Mouse (Mus musculus) midbrain, embryonic 15.5 days (tissue): ENCODE data around the gene Rhpn2. TPM values are rescaled to one million over a fixed set of nuclear protein-coding genes. Genes with fewer than 3 reads are reported as not detected.

Source experiments
- ATAC-seq: fragments of 200-750 bp; cut with Nextera tagmentation; replicated peaks from 2 replicates; pipeline ENCODE4 v1.8.0; 2017; ENCODE audit warnings: moderate TSS enrichment
- H3K27ac ChIP-seq: fragments of 300-500 bp; sonication (generic); 2 replicates; pipeline ENCODE4 v1.5.1; 2015; ENCODE audit warnings: mild to moderate bottlenecking, inconsistent platforms
- H3K27me3 ChIP-seq: fragments of 300-500 bp; sonication (generic); replicated peaks from 2 replicates; pipeline ENCODE4 v1.6.1; 2015; ENCODE audit warnings: inconsistent platforms
- H3K36me3 ChIP-seq: fragments of 300-500 bp; sonication (generic); replicated peaks from 2 replicates; pipeline ENCODE4 v1.6.1; 2015; ENCODE audit warnings: inconsistent platforms
- H3K4me1 ChIP-seq: fragments of 300-500 bp; sonication (generic); 2 replicates; pipeline ENCODE4 v1.6.1; 2015; ENCODE audit warnings: inconsistent platforms
- H3K4me2 ChIP-seq: fragments of 300-500 bp; sonication (generic); 2 replicates; pipeline ENCODE4 v1.6.1; 2015; ENCODE audit warnings: inconsistent platforms, mild to moderate bottlenecking, moderate library complexity
- H3K4me3 ChIP-seq: fragments of 300-500 bp; sonication (generic); 2 replicates; pipeline ENCODE4 v1.5.1; 2015; ENCODE audit warnings: mild to moderate bottlenecking, inconsistent platforms
- H3K9ac ChIP-seq: fragments of 300-500 bp; sonication (generic); 2 replicates; pipeline ENCODE4 v1.6.1; 2015; ENCODE audit warnings: mild to moderate bottlenecking, inconsistent platforms
- H3K9me3 ChIP-seq: fragments of 300-500 bp; sonication (generic); 2 replicates; pipeline ENCODE4 v1.6.1; 2016; ENCODE audit warnings: inconsistent platforms
- WGBS: fragments of 180-500 bp; shearing (Covaris S2); methylation state at CpG from one replicate; pipeline ENCODE4 v1.1.7; 2015; ENCODE audit warnings: mixed read lengths; 5-methylcytosine and 5-hydroxymethylcytosine counted together
- polyA plus RNA-seq: library from polyadenylated mRNA; unstranded; fragments of >200 nt; fragmentation: Nextera tagmentation; extraction: Ambion mirVana; gene quantifications from 2 replicates; pipeline ENCODE4 v1.2.1, GENCODE M21; 2015

The Rhpn2 gene
- polyA plus RNA-seq, 1 experiment from 2014 or later = 2.1 TPM

DNA sequence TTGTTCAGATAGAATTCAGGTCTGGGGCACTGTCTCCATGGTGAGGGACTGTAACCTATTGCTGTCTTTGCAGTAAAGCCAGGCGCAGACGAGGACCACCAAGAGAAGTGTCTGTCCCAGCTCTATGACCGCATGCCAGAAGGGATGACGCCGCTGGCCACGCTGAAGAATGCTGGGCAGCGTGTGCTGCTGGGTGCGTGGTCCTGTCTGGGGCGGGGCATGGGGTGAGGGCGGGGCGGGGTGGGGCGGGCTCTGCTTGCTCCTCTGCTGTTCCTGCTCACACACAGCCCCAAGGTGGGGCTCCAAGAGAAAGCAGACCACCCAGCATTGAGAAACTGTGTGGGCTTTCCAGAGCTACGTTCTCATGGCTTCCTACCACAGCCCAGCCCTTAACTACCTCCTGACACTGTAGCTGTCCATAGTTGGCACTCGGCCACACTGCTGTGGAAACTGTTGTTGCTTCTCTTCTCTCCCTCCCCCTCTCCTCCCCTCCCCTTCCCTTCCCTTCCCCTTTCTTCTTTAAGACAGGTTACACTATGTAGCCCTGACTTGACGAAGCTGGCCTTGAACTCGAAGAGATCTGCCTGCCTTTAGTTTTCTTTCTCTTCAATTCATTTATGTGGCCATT is 45.6 kb downstream of the Rhpn2 start:
- Histone ChIP-seq H3K9ac (no peak overlapping the region), H3K4me3 (no peak overlapping the region), H3K9me3 (no peaks in the 10 kb centered on the region), H3K4me1 (no peaks in the 10 kb centered on the region), H3K36me3 (no peaks in the 10 kb centered on the region), H3K27ac (no peak overlapping the region), H3K27me3 (no peaks in the 10 kb centered on the region), H3K4me2 (no peak overlapping the region)
- no peak for ATAC-seq
- 51% methylated on average over 16 of the region's 16 CpGs for WGBS

DNA sequence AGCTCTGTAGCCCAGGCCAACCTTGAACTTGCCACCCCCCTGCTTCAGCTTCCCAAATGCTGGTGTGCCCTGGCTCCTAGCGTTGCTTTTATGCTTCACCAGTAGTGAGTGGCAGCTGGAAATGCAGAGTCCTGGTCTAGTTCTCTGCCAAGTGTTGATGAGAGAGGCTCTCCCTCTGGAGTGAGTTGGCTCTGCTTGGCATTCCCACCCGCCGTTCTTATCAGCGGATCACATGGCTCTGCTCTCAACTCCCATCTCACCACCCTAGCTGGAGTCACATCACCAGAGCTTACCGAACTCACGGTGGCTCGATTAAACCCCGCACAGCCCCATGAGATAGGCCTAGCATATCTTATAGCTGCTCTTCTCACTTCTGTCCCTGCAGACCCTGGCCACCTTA is 46.4 kb downstream of the Rhpn2 start:
- Histone ChIP-seq H3K9me3 (no peaks in the 10 kb centered on the region), H3K4me2 (no peak overlapping the region), H3K4me3 (no peak overlapping the region), H3K9ac (no peak overlapping the region), H3K27me3 (no peaks in the 10 kb centered on the region), H3K27ac (no peak overlapping the region), H3K36me3 (no peaks in the 10 kb centered on the region), H3K4me1 (no peaks in the 10 kb centered on the region)
- ATAC-seq = no peak
- WGBS = 89% methylated on average over 8 of the region's 8 CpGs

DNA sequence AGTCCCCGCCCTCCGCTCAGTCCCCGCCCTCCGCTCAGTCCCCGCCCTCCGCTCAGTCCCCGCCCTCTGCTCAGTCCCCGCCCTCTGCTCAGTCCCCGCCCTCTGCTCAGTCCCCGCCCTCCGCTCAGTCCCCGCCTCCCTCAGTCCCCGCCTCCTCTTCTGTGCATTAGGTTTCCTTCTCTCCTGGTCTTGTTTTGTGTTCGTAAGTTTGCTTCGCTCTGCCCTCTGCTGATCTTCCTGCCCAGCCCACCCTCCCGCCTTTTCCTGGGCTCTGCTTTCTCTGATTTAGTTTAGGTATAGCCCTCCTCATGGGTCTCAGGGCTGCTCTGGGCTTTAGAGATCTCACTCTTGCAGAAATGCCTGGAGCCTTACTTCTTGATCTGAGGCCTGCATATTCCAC is 47.9 kb downstream of the Rhpn2 start:
- Histone ChIP-seq H3K4me1 (no peaks in the 10 kb centered on the region), H3K27me3 (no peaks in the 10 kb centered on the region), H3K36me3 (no peaks in the 10 kb centered on the region), H3K9me3 (no peaks in the 10 kb centered on the region), H3K9ac (no peak overlapping the region), H3K4me2 (no peak overlapping the region), H3K27ac (no peak overlapping the region), H3K4me3 (no peak overlapping the region)
- 43% methylated on average over 15 of the region's 16 CpGs for WGBS
- ATAC-seq = no peak

DNA sequence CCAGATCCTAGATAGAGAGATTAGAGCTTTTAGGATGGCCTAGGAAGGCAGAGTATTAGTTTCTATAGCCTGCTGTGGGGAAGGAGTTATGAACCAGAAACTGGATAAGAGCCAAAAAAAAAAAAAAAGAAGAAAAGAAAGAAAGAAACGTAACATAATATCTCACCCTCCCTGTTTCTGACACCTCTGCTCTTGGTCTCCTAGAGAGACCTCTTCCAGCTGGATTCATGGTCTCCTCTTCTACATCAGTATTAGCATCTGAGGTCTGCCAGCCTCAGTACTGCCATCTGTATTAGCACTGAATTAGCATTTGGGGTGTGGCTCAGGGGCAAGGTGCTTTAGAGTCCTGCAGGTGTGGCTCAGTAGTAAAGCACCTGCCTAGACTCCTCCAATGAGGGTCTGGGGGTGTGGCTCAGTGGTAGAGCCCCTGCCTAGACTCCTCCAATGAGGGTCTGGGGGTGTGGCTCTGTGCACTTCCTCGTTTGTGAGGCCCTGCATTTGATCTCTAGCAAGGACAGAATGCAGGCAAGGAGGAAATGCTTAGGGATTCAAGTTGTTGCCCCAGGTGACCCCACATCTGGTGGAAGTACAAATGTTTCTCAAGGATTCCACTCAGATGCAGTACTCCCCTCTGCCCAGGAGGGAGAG is 48.9 kb downstream of the Rhpn2 start:
- no peaks in the 10 kb centered on the region for H3K36me3 ChIP-seq
- no peak for ATAC-seq
- 55% methylated on average over 2 of the region's 2 CpGs for WGBS

DNA sequence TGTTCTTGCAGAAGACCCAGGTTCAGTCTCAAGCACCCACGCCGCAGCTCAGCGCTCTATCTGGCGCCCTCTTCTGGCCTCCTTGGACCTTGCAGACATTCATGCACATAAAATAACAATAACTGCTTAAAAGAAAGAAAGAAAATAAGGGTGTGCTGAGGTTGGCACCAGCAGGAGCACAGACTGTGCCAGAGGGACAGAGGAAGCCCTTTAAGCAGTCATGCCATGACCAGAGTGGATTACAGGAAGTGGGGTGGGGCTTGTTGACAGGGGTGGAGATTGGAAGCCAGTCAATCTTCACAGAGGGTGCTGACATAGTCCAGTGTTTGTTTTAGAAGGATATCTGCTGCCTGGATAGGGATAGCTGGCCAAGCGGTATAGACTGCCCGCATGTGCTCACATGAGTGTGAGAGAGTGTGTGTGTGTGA is 52.6 kb downstream of the Rhpn2 start:
- H3K4me1 ChIP-seq = no peaks in the 10 kb centered on the region
- H3K36me3 ChIP-seq = no peaks in the 10 kb centered on the region
- 60% methylated on average over 6 of the region's 6 CpGs for WGBS
- no peak for ATAC-seq
- no peaks in the 10 kb centered on the region for H3K27me3 ChIP-seq
- no peak overlapping the region for H3K4me2 ChIP-seq
- no peak overlapping the region for H3K27ac ChIP-seq
- H3K9me3 ChIP-seq = no peaks in the 10 kb centered on the region
- H3K4me3 ChIP-seq = no peak overlapping the region
- H3K9ac ChIP-seq = no peak overlapping the region

More for the DNA sequence above, 48.9 kb downstream of the Rhpn2 start:
- H3K9ac ChIP-seq = no peak overlapping the region
- no peak overlapping the region for H3K27ac ChIP-seq
- H3K4me2 ChIP-seq = no peak overlapping the region
- no peak overlapping the region for H3K4me3 ChIP-seq
- H3K27me3 ChIP-seq = no peaks in the 10 kb centered on the region
- H3K9me3 ChIP-seq = no peaks in the 10 kb centered on the region
- no peaks in the 10 kb centered on the region for H3K4me1 ChIP-seq

DNA sequence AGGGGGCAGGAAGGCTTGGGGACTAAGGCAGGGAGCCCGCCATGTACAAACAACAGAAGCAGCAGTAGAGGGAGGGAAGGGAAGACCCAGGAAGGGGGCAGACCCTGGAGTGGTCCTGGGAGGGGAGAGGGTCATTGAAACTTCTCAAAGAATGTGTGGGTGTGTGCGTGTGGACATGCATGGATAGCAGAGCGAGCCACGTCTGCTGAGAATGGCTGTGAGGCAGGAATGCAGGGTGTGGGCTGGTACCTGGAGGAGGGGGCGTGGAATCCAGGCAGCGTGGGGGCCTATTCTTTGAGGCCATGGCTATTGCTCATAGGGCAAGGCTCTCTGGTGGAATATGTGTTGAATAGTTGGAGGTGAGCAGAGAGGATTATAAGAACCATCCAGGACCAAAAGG is 54.7 kb downstream of the Rhpn2 start:
- Histone ChIP-seq H3K4me1 (no peaks in the 10 kb centered on the region), H3K9me3 (no peaks in the 10 kb centered on the region), H3K27me3 (no peaks in the 10 kb centered on the region), H3K36me3 (no peaks in the 10 kb centered on the region; the same call in 1 of the 2 replicates), H3K4me3 (no peak overlapping the region), H3K9ac (no peak overlapping the region), H3K27ac (no peak overlapping the region), H3K4me2 (no peak overlapping the region)
- WGBS = 74% methylated on average over 6 of the region's 6 CpGs
- no peak for ATAC-seq

DNA sequence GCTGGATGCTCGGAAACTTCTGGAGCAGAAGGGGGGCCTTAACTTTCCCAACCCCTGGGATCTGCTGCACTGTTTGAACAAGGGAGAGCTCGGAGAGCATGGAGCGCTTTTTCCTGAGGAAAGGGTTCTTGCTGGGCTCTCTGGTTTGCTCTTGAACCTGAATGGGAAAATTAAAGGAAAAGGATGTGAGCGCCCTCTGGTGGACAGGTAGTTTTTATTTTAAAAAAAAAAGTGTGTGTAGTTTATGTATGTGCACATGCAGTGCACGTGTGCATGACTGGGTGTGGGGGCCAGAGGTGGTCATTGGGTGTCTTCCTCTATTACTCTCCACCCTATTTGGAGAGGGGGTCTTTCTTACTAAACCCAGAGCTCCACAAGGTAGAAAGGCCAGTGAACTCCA is 59.0 kb downstream of the Rhpn2 start:
- Histone ChIP-seq H3K27ac (no peak overlapping the region), H3K4me1 (peaks cover 17% of the 10 kb centered on the region), H3K4me3 (no peak overlapping the region), H3K36me3 (no peaks in the 10 kb centered on the region; the same call in 1 of the 2 replicates), H3K27me3 (no peaks in the 10 kb centered on the region), H3K4me2 (no peak overlapping the region), H3K9me3 (no peaks in the 10 kb centered on the region), H3K9ac (no peak overlapping the region)
- 61% methylated on average over 5 of the region's 5 CpGs for WGBS
- no peak for ATAC-seq

DNA sequence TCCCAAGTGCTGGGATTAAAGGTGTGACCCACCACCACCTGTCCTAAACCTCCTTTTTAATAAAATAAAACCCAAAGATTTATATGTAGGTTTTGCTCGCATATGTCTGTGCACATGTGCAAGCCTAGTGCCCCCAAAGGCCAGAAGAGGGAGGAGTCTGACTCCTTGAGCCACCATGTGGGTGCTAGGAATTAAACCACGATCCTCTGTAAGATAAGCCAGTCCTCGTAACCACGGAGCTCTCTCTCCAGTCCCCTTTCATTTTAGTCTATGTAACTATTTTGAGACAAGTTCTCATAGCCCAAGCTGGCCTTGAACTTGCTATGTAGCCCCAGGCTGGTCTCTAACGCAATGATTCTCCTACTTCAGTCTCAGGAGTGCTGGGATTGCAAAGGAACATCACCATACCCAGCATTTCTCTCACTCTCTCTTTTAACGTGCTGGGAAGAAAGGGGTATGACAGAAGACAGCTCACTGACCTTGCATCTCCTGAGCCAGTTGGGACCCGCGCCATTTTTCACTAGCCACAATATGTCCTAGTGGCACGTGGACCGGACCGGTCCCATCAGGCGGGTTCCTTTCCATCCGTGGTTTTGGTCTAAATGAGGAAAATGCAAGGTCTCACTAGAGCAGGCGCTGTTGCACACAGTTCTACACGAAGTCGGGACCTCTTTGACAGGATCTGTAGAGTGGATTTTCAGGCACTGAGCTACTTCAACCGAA is 61.9 kb downstream of the Rhpn2 start:
- 15% methylated on average over 17 of the region's 17 CpGs for WGBS
- Histone ChIP-seq H3K4me2 (peak overlapping the region; percentile 68), H3K27ac (peak overlapping the region; percentile 25; the same call in 1 of the 2 replicates), H3K36me3 (peaks cover 5% of the 10 kb centered on the region; the same call in 1 of the 2 replicates), H3K4me3 (peak overlapping the region; percentile 70), H3K9ac (peak overlapping the region; percentile 56; the same call in 1 of the 2 replicates), H3K4me1 (peaks cover 20% of the 10 kb centered on the region), H3K27me3 (no peaks in the 10 kb centered on the region), H3K9me3 (no peaks in the 10 kb centered on the region)
- peak; percentile 15 for ATAC-seq

DNA sequence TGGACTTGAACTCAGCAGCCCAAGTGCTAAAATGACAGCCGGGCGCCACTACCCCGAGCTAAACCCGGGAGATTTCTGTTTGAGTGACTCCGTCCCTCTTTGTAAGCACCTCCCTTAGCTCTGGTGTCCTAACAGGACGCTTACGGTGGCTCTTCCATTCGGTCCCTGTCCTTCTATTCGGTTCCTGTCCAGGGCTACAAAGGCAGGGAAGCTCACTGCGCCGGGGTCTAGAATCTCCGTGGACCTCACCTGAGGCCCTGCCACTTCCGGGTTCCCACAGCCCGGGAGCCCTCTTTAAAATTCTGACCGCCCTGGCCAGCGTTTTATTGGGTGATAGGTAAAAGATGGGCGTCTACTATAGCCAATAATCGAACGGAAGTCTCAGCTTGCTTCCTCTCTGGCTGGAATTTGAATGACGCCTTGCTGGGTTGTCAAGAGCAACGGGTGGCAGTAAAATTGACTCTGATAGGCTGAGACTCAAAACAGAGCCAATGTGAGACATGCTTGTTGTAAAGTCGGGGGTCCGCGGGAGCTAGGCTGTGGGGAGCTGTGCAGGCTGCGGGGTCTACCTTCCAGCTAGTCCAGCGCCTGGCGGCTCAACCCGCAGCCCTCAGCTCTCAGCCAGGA is 62.7 kb downstream of the Rhpn2 start, which contains the start of the genes Faap24 and Cep89:
Faap24 (minus strand) TSS at position 295 of the 627 bp plus-strand sequence.
Cep89 (plus strand) TSS at position 494 of the 627 bp plus-strand sequence.
- Histone ChIP-seq H3K36me3 (peaks cover 5% of the 10 kb centered on the region; the same call in 1 of the 2 replicates), H3K4me3 (peak within 1 kb of the TSS; percentile 70), H3K27ac (peak within 1 kb of the TSS; percentile 69; the same call in 1 of the 2 replicates), H3K9me3 (no peaks in the 10 kb centered on the region), H3K9ac (peak within 1 kb of the TSS; percentile 66), H3K27me3 (no peaks in the 10 kb centered on the region), H3K4me1 (peaks cover 20% of the 10 kb centered on the region), H3K4me2 (peak within 1 kb of the TSS; percentile 76)
- peak; percentile 99 for ATAC-seq
- WGBS = under 1% methylated on average over 28 of the region's 28 CpGs

DNA sequence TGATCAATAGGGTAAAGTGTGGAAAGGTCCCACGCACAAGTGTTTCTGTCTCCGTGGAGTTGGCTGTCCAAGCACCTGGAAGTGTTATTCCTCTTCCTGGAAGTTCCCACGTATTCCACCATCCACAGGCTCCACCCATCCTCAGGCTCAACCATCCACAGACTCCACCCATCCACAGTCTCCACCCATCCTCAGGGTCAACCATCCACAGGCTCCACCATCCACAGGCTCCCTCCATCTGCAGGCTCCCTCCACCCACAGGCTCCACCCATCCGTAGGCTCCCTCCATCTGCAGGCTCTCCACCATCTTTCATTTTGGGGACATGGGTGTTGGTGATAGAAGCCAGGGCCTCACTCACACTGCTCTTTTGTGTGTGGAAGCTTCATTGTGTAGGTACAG is 67.2 kb downstream of the Rhpn2 start:
- peaks cover 11% of the 10 kb centered on the region for H3K4me1 ChIP-seq
- H3K4me3 ChIP-seq = no peak overlapping the region
- no peaks in the 10 kb centered on the region for H3K27me3 ChIP-seq
- no peak overlapping the region for H3K27ac ChIP-seq
- H3K9ac ChIP-seq = no peak overlapping the region
- WGBS = 90% methylated on average over 4 of the region's 4 CpGs
- no peak for ATAC-seq
- peaks cover 29% of the 10 kb centered on the region; the same call in 1 of the 2 replicates for H3K36me3 ChIP-seq
- H3K9me3 ChIP-seq = no peaks in the 10 kb centered on the region
- H3K4me2 ChIP-seq = no peak overlapping the region

DNA sequence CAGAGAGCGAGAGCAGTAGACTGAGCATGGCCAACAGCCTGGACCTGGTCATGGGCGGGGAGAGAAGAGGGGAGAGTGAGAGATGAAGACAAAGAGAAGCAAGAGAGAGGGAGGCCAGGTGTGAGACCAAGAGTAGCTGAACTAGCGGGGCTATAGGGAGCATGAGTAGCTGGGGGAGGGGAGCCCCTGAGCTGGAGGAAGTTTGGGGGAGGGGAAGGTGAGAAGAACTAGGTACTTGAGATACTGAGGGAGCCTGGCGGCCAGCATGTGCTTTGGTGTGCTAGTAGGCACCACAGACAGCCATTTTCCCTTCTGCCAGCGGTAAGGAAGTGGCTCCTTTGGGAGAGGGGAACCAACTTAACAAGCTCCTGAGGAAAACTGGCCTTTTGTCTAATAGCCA is 81.3 kb downstream of the Rhpn2 start:
- H3K4me3 ChIP-seq = no peak overlapping the region
- no peaks in the 10 kb centered on the region for H3K27me3 ChIP-seq
- H3K4me2 ChIP-seq = no peak overlapping the region
- no peak overlapping the region for H3K9ac ChIP-seq
- H3K36me3 ChIP-seq = peaks cover 30% of the 10 kb centered on the region
- no peak overlapping the region for H3K27ac ChIP-seq
- H3K4me1 ChIP-seq = no peaks in the 10 kb centered on the region
- no peaks in the 10 kb centered on the region for H3K9me3 ChIP-seq
- 83% methylated on average over 5 of the region's 5 CpGs for WGBS
- no peak for ATAC-seq
